Mouse (Mus musculus) kidney, postnatal 25 days (tissue): ENCODE data around the gene Cox5a.

Experiments used
- DNase-seq, 2 experiments: peaks; one replicate each; pipeline ENCODE4 v3.0.0; 2021; ENCODE audit warnings: mixed read lengths in 2 of 2

The Cox5a gene

DNA sequence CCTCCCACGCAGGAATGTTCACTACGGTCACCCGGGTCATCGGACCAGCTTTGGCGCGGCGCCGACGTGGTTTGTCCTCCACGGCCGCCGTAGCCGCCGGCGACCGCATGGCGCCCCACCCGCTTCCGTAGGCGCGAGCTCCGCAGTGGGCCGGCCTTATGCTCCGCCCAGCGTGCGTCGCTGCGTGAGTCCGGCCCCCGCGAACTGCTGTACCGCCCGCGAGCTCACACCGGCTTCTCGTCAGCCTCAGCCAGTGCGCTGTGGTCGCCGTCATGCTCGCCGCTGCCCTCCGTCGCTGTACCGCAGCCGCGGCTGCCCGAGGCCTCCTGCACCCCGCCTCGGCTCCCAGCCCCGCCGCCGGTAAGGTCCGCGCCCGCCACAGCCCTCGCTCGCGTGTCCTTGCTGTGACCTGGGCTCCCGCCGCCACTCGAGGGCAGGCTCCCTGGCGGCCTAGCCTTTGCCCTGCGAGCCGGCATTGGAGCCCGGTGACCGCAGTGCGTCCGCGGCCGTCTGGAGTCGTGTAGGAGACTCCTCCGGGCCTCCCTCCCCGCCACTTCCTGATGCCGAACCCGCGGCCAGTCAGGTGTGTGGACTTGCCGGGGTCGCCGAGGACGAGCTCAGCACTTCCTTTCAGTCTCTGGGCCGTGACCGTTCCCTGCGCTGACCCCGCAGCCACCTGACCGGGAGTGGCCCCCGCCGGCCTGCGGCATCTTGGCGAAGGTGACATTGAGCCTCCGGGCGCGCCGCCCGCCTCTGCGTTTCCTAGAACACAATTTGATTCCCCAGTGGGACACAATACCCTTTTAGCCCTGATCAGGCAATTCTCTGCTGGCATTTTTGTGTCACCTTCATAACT is at the start of gene Cox5a:
Gene Cox5a, plus strand, starts transcription at position 219 of the 856 bp plus-strand sequence.
- DNase-seq, result peak; percentile 93 to 97

DNA sequence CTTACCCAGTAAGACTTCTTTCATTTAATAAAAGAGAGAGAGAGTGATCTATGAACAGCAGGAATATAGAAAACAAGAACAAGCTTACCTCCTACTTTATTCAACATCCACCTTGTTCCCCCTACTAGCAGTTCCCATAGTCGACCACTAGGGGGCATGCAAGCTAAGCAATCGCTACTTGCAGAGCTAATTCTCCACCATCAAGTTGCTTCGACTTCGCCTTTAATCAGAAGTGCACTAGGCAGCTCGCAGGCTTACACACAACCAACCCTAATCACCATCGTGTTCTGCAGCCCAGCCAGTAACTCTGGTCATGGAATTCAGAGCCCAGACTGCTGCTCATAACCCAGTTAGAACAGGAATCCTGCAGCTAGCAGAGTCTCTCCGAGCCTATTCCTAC is 35.3 kb upstream of the Cox5a start:
- DNase-seq, result peak; percentile 84 to 87

DNA sequence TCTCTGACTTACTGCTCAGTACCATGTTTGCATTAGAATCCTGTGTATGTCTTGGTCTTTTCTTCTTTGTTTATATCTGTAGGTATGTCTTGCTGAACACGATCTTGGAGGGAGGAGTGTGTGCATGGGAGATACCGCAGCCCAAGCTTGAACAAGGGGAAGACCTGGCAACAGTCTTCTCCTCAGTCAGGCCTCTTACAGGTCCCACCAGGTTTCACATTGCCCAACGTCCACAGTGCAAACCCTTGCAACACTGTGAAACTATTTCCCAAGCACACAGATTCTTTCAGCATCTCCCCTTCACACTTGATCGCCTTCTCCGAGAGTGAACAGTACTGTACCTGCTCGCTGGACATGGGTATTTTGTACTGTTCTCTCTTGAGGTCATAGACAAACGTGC is 33.3 kb upstream of the Cox5a start:
- no peak for DNase-seq

DNA sequence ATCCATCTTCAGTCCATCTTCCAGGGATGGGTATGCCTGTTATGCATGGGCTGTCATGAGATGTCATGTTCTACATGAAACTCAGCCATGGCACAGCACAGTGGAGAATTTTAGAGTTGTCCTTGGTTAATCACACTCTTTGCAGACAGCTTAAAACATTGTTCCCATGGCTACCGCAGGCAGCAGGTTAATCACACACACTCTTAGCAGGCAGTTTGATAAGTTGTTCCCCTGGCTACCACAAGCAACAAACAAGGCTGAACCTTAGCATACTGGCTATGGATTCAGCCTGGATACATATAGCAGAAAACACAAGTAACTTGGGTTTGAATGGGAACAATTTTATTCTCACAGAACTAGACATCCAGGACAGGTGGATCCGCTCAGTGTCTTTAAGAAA is 27.5 kb upstream of the Cox5a start:
- no peak for DNase-seq

DNA sequence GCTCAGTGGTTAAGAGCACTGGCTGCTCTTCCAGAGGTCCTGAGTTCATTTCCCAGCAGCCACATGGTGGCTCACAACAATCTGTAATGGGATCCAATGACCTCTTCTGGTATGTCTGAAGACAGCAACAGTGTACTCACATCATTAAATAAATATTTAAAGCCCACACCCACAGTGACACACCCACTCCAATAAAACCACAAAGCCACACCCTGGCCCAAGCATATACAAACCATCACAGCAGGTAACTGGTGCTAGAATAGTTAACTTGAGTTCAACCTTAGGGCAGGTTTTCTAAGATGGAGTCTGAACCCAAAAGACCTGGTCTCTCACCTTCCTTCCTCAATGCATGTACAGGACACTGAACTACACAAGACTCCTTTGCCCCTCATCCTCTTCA is 26.1 kb upstream of the Cox5a start:
- DNase-seq, result no peak

DNA sequence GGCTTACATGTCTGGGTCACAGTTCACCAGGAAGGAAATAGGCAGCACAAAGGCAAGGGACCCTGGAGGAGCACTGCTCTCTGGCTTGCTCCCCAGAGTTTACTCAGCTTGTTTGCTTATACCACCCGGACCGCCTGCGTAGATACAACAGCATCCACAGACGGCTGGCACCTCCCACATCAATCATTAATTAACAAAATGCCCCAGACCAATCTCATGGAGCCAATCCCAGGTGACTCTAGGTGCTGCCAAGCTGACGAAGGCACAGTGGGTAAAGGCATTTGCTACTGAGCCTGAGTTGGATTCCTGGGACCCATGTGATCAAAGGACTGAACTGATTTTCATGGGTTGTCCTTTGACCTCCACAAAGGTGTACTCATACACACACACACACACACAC is 23.8 kb upstream of the Cox5a start:
- DNase-seq, result peak; percentile 30 to 62

DNA sequence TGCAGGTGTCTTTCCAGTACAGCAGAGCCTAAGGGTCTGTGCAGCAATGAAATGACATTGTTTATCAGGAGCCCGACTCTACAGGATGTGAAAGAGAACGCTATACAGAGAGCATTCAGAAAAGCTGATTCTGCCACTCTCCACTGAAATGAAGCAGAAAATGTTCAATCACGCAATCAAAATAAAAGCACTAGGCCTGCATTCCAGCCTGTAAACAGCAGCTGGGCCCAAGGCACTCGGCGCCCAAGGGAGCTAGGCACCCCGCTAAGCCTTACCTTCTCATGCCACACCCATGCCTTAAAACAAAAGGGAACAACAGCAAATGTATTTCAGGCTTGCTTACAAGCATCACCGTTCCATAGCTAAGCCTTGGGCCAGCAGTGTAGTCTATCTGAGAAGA is 22.5 kb upstream of the Cox5a start:
- no peak for DNase-seq

DNA sequence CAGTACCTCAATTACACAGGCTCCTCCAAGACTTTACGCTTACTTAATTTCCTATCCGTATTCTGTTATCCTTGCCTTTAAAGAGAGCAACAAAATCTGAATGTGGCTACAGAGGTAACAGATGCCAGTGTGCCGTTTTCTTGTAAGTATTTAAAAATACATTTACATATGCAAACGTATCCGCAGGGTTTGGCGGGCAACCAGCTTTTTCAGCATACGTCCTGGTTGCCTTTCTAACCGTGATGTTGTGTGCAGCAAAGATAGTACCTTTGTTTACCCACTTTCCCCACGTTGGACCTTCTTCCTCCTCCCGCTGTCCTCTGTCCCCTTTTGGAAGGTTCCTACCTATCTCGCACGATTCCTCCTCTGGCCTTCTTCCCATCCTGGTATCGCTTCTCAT is 19.6 kb upstream of the Cox5a start:
- no peak for DNase-seq

DNA sequence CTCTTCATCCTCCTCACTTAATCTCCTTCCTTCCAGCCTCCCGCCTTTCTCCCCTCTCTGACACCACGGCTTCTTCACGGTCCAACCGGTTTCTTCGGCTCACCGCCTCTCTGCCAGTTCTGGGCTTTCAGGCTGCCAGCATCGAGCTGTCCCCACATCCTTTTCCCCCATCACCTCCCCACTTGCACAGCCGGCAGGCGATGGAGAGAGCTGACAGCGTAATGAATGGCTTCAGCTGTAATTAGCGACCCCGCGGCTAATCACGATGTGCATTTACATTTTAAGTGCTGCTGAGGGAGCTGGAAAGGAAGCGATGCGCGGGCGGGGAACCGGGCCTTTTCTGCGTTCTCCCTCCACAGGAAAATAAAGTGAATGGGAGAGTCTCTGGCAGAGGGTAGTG is 19.2 kb upstream of the Cox5a start:
- no peak for DNase-seq

GRCm38 (mm10) chr9:57502911-57503621 is 18.0 kb upstream of the Cox5a start:
- DNase-seq, result no peak

- peak; percentile 73 to 85 for DNase-seq
Measured at GRCm38 (mm10) chr9:57503622-57504380, 17.3 kb upstream of the Cox5a start, which contains the start of gene Rpp25. Rpp25 (plus strand) TSS chr9:57504026.

- peak; percentile 76 to 85 for DNase-seq
Measured at GRCm38 (mm10) chr9:57504381-57504700, 16.7 kb upstream of the Cox5a start.

DNA sequence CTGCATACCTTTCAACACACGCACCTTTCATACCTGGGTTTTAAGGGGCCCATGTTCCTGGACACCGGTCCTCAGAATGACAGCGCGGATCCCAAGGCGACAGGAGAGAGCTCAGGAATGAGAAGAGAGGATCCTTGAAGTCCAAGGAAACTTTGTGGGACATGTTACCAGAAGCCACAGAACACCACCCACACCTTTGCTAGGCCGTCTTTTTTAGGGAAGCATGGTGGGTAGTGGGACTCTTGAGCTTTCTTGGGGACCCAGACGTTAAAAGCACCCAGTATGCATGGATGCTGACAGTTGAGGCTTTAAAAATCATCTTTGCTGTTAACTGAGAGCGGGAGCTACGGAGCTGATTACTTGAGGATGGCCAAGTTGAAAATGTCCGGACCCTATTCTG is 16.2 kb upstream of the Cox5a start:
- no peak for DNase-seq

DNA sequence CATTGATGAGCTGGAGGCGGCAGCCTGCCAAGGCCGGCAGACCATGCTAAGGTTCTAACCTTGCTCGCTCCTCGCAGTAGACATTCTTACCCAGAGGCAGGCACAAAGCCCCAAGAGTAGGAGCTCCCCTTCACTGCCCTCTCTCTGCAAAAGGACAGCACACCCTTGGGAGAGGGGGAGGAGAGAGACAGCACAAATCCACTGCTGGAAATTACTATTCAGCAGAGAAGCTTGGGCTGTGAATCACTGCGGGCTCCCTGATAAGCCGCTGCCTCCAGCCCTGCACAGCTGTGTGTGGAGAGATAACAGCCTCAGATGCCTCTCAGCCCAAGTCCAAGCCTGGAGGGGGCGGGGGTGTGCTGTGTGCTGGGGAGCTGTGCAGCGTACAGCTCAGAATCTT is 15.4 kb upstream of the Cox5a start:
- peak in 1 of 2 experiments; percentile 48 for DNase-seq

- no peak for DNase-seq
Measured at GRCm38 (mm10) chr9:57510577-57510976, 10.5 kb upstream of the Cox5a start.

GRCm38 (mm10) chr9:57517113-57517512 is 4.0 kb upstream of the Cox5a start:
- DNase-seq, result peak; percentile 51 to 82

DNA sequence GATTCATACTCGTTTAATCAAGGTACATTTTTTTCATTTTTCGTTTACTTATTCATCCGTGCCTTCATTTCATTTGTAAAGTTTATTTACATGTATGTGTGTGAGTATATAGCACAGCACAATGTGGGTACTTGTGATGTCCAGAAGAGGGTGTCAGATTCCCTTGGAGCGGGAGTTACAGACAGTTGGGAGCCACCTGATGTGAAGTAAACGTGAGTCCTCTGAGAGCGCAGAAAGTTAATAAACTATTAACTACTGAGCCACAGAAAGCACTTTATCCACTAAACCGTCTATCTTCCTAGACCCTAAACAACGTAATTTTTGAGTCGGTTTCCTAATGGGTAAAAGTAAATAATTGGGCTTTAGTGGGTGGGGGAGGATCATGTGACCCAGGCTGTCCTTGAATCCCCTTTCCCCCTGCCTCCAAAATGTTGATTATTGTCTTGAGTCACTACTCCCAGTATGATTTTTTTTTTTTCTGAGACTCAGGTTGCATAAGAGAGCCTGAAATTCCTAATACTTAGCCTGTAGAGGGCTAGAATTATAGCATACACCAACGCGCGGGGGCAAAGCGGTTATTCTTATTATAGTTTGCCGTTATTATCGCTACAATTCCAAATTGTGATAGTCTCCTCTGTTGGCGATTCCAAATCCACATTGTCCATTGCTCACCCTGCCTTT is 559 bp upstream of the Cox5a start:
- DNase-seq, result peak in 1 of 2 experiments; percentile 66

GRCm38 (mm10) chr9:57522114-57522860 is 1.2 kb downstream of the Cox5a start:
- DNase-seq, result no peak

- no peak for DNase-seq
Measured at GRCm38 (mm10) chr9:57522861-57523246, 1.8 kb downstream of the Cox5a start.

- DNase-seq, result no peak
Measured at GRCm38 (mm10) chr9:57523754-57524153, 2.7 kb downstream of the Cox5a start.

GRCm38 (mm10) chr9:57524439-57524838 is 3.4 kb downstream of the Cox5a start:
- no peak for DNase-seq

DNA sequence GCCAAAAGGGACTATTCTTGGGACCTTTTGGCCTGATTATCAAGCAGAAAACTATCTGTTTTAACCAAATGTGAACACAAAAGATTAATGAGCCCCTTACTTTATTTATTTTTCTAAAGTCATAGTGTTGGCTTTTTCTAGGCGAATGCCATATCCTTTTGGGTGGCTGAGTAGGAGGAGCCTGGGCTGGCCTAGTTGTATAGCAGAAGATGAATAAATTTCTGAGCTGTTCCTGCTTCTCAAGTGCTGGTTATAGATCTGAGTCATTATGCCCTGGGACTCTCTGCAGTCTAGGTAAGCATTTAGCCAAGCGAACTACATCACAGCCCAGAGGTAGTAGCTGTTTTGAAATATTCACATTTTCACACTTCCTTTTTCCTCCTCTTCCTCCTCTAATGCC is 4.4 kb downstream of the Cox5a start:
- no peak for DNase-seq
